Mouse (Mus musculus): ENCODE results near the gene Wdr12. TPM values are rescaled to one million over a fixed set of nuclear protein-coding genes. Genes with fewer than 3 reads are reported as not detected.

Gene Wdr12
- total and polyA plus RNA-seq, 2 experiments from 2014 or later: 15.8 to 44.9 TPM

DNA sequence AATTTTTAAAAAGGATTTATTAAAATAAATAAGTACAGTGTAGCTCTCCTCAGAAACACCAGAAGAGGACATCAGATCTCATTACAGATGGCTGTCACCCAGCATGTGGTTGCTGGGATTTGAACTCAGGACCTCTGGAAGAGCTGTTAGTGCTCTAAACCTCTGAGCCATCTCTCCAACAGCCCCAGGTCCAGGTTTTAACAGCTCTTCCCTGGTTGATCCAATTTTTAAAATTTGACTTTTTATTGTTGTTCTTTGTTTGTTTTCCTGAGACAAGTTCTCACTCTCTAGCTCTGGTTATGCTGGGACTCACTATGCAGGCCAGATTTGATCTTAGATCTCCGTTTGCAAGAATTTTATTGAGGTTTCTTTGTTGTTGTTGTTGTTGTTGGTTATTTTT is 53.9 kb downstream of the Wdr12 start:
- Histone ChIP-seq H3K9ac (replicated peaks; ENCODE audit: low read length) (no peak overlapping the region), H3K9me3 (ENCODE audit: low read length) (no peaks in the 10 kb centered on the region), H3K36me3 (ENCODE audit: insufficient read depth, low read length) (no peaks in the 10 kb centered on the region), H3K4me2 (ENCODE audit: low read depth, low read length) (no peak overlapping the region), H3K27ac (no peak overlapping the region), H3K27me3 (ENCODE audit: insufficient read depth, low read length) (no peaks in the 10 kb centered on the region), H3K4me3 (ENCODE audit: low read length) (no peak overlapping the region), H3K4me1 (ENCODE audit: insufficient read depth, low read length) (no peaks in the 10 kb centered on the region)
- ATAC-seq (no peak), DNase-seq (ENCODE audit: low spot score) (no peak)
- 88% methylated on average over 1 of the region's 1 CpGs for WGBS
- no peak for TF ChIP-seq CTCF (IDR thresholded peaks at IDR 0.05; ENCODE audit: low read depth)

DNA sequence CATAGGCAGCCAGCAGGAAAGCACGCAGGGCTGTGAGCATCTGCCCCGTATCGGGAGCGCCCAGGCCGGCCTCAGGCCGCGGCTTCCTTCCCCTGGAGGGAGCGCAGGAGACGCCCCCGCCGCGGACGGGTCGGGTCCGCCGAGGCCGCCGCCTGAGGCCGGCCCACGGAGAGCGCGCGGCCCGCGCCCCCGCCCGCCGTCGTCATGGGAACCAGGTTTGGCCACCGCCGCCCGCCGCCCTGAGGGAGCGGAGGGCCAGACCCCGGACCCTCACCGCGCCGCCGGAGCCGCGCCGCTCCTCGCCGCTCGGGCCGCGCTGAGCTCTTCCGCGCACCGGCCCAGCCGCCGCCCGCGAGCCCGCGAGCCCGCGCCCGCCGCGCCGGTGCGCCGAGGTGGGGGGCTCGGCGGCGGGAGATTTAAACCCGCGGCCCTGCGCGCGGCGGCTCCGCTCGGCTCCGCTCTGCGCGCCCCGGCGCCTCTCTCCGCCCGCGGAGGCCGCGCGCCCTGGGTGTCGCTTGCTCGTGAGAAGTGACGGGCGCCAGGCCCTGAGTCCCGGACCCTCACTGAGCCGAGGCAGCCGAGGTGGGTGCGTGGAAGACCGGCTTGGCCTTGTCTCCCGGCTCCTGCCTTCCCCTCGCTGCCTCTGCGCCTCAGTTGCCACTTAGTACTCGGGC is 55.5 kb downstream of the Wdr12 start, which contains the start of gene Ica1l:
Gene Ica1l (minus strand): TSS at position 389 of the 674 bp plus-strand sequence.
- H3K4me1 ChIP-seq (ENCODE audit: insufficient read depth, low read length): no peaks in the 10 kb centered on the region
- H3K9ac ChIP-seq (replicated peaks; ENCODE audit: low read length): peak within 1 kb of the TSS; percentile 89
- peak within 1 kb of the TSS; percentile 69 for H3K4me3 ChIP-seq (ENCODE audit: low read length)
- ATAC-seq: peak; percentile 93
- H3K36me3 ChIP-seq (ENCODE audit: insufficient read depth, low read length): no peaks in the 10 kb centered on the region
- no peaks in the 10 kb centered on the region for H3K27me3 ChIP-seq (ENCODE audit: insufficient read depth, low read length)
- H3K27ac ChIP-seq: peak within 1 kb of the TSS; percentile 85
- no peaks in the 10 kb centered on the region for H3K9me3 ChIP-seq (ENCODE audit: low read length)
- TF ChIP-seq CTCF (IDR thresholded peaks at IDR 0.05; ENCODE audit: low read depth): no peak
- H3K4me2 ChIP-seq (ENCODE audit: low read depth, low read length): peak within 1 kb of the TSS; percentile 83
- peak; percentile 74 for DNase-seq (ENCODE audit: low spot score)
- 2% methylated on average over 68 of the region's 99 CpGs for WGBS

DNA sequence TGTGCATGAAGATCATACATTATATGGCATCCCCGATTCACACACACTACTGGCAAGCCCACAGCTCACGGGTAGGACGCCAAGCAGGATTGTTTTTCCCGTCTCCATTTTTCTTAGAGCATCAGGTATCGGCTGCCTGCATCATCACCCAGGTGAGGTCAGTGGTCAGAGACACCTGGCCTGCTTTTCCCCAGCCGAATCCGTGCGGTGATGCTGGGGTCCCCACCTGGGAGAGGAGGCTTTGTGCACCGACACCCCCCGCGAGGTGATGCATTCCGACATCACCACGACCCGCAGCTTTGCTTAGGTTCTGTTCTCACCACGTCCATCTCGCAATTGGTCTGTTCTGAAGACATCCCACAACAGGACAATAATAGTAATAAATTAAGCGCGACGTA is 56.0 kb downstream of the Wdr12 start:
- H3K4me1 ChIP-seq (ENCODE audit: insufficient read depth, low read length): no peaks in the 10 kb centered on the region
- no peak for DNase-seq (ENCODE audit: low spot score)
- peak overlapping the region; percentile 89 for H3K9ac ChIP-seq (replicated peaks; ENCODE audit: low read length)
- no peaks in the 10 kb centered on the region for H3K36me3 ChIP-seq (ENCODE audit: insufficient read depth, low read length)
- WGBS: 3% methylated on average over 19 of the region's 19 CpGs
- no peak for TF ChIP-seq CTCF (IDR thresholded peaks at IDR 0.05; ENCODE audit: low read depth)
- H3K4me2 ChIP-seq (ENCODE audit: low read depth, low read length): peak overlapping the region; percentile 83
- no peaks in the 10 kb centered on the region for H3K9me3 ChIP-seq (ENCODE audit: low read length)
- ATAC-seq: no peak; the same call in none of the 2 replicates
- no peaks in the 10 kb centered on the region for H3K27me3 ChIP-seq (ENCODE audit: insufficient read depth, low read length)
- peak overlapping the region; percentile 85 for H3K27ac ChIP-seq
- H3K4me3 ChIP-seq (ENCODE audit: low read length): peak overlapping the region; percentile 69

DNA sequence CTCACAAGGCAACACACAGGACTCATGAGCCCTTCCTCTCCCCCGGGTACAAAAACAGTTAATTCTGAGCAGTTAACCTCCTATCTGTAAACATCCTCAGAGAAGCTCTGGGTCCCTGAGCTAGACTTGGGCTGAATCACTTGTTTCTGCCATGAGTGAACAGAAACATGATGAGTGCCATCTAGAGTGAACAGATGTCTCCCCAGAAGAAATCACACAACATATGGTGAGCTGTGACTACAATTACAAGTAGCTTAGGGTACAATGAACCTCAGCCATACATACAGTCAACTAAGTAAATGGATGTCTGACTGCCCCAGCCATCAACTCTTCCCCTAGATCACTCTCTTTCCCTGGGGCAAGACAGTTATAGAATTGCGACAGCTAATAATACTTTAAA is 63.4 kb downstream of the Wdr12 start:
- DNase-seq (ENCODE audit: low spot score) (peak; percentile 23), ATAC-seq (no peak)
- Histone ChIP-seq H3K4me2 (ENCODE audit: low read depth, low read length) (no peak overlapping the region), H3K4me3 (ENCODE audit: low read length) (no peak overlapping the region), H3K36me3 (ENCODE audit: insufficient read depth, low read length) (no peaks in the 10 kb centered on the region), H3K9me3 (ENCODE audit: low read length) (no peaks in the 10 kb centered on the region), H3K27me3 (ENCODE audit: insufficient read depth, low read length) (no peaks in the 10 kb centered on the region), H3K4me1 (ENCODE audit: insufficient read depth, low read length) (no peaks in the 10 kb centered on the region), H3K27ac (no peak overlapping the region), H3K9ac (replicated peaks; ENCODE audit: low read length) (no peak overlapping the region)
- TF ChIP-seq CTCF (IDR thresholded peaks at IDR 0.05; ENCODE audit: low read depth): no peak
- 86% methylated on average over 2 of the region's 2 CpGs for WGBS

Other genes with a start within 250 kb of the Wdr12 start
- gene Fam117b, start 185.6 kb downstream of the Wdr12 start, total RNA-seq (2014; rRNA removed): 44.5 and 53.0 TPM in 2 replicates
- gene Fam117b, start 185.6 kb downstream of the Wdr12 start, polyA plus RNA-seq (2015; fragmentation: Nextera tagmentation; extraction: Ambion mirVana): 26.1 and 30.1 TPM in 2 replicates
- 51.7 and 52.0 TPM in 2 replicates for gene Ica1l, start 55.5 kb downstream of the Wdr12 start, total RNA-seq (2014; rRNA removed)
- 56.4 and 61.3 TPM in 2 replicates for gene Ica1l, start 55.5 kb downstream of the Wdr12 start, polyA plus RNA-seq (2015; fragmentation: Nextera tagmentation; extraction: Ambion mirVana)
- gene Carf, start 398 bp downstream of the Wdr12 start, total RNA-seq (2014; rRNA removed): 12.3 and 14.1 TPM in 2 replicates
- gene Carf, start 398 bp downstream of the Wdr12 start, polyA plus RNA-seq (2015; fragmentation: Nextera tagmentation; extraction: Ambion mirVana): 7.9 and 8.0 TPM in 2 replicates
- gene Nbeal1, start 82.0 kb upstream of the Wdr12 start, total RNA-seq (2014; rRNA removed): 16.1 and 25.6 TPM in 2 replicates
- 4.5 and 5.0 TPM in 2 replicates for gene Nbeal1, start 82.0 kb upstream of the Wdr12 start, polyA plus RNA-seq (2015; fragmentation: Nextera tagmentation; extraction: Ambion mirVana)
- gene Cyp20a1, start 244.7 kb upstream of the Wdr12 start, total RNA-seq (2014; rRNA removed): 14.4 and 19.1 TPM in 2 replicates
- gene Cyp20a1, start 244.7 kb upstream of the Wdr12 start, polyA plus RNA-seq (2015; fragmentation: Nextera tagmentation; extraction: Ambion mirVana): 19.9 and 20.9 TPM in 2 replicates

Data from hindbrain, postnatal 0 days (tissue).